Mouse (Mus musculus) right cerebral cortex, postnatal 14 days (tissue): Measurements from ENCODE around the gene Ttpal.
"Not testable (repeated sequence)": the region's sequence is repeated elsewhere in the genome, so short reads cannot be mapped to it uniquely, and the experiment has no call there.

Experiments
- DNase-seq: peaks from one replicate; pipeline ENCODE4 v3.0.0; 2022

Gene Ttpal

GRCm38 (mm10) chr2:163593636-163594282, 8.4 kb upstream of the Ttpal start:
- no peak for DNase-seq

GRCm38 (mm10) chr2:163595119-163595518, 7.0 kb upstream of the Ttpal start:
- no peak for DNase-seq

GRCm38 (mm10) chr2:163596057-163596872, 5.8 kb upstream of the Ttpal start:
- DNase-seq, result no peak

GRCm38 (mm10) chr2:163596873-163597155, 5.3 kb upstream of the Ttpal start:
- no peak for DNase-seq

GRCm38 (mm10) chr2:163597661-163598060, 4.5 kb upstream of the Ttpal start:
- peak; percentile 61 for DNase-seq

- DNase-seq, result peak; percentile 66
Measured at GRCm38 (mm10) chr2:163599226-163599625, 2.9 kb upstream of the Ttpal start.

GRCm38 (mm10) chr2:163601066-163601465, 1.0 kb upstream of the Ttpal start:
- DNase-seq, result no peak

- no peak for DNase-seq
Measured at GRCm38 (mm10) chr2:163601712-163602100, 408 bp upstream of the Ttpal start.

GRCm38 (mm10) chr2:163606161-163606560, 4.0 kb downstream of the Ttpal start:
- no peak for DNase-seq

GRCm38 (mm10) chr2:163608008-163608407, 5.9 kb downstream of the Ttpal start:
- no peak for DNase-seq

GRCm38 (mm10) chr2:163609281-163609975, 7.3 kb downstream of the Ttpal start:
- no peak for DNase-seq

- DNase-seq, result no peak
Measured at GRCm38 (mm10) chr2:163611176-163611575, 9.1 kb downstream of the Ttpal start.

- DNase-seq, result no peak
Measured at GRCm38 (mm10) chr2:163613206-163613605, 11.1 kb downstream of the Ttpal start.

GRCm38 (mm10) chr2:163613990-163614389, 11.9 kb downstream of the Ttpal start:
- DNase-seq, result no peak

- DNase-seq, result no peak
Measured at GRCm38 (mm10) chr2:163615401-163615800, 13.3 kb downstream of the Ttpal start.

- no peak for DNase-seq
Measured at GRCm38 (mm10) chr2:163615906-163616651, 14.0 kb downstream of the Ttpal start.

GRCm38 (mm10) chr2:163616652-163617227, 14.6 kb downstream of the Ttpal start:
- DNase-seq, result no peak

GRCm38 (mm10) chr2:163617232-163617863, 15.2 kb downstream of the Ttpal start:
- no peak for DNase-seq

- DNase-seq, result no peak
Measured at GRCm38 (mm10) chr2:163617874-163618273, 15.8 kb downstream of the Ttpal start.

GRCm38 (mm10) chr2:163620451-163620850, 18.3 kb downstream of the Ttpal start:
- no peak for DNase-seq

GRCm38 (mm10) chr2:163621401-163621800, 19.3 kb downstream of the Ttpal start:
- DNase-seq, result not testable (repeated sequence)

- DNase-seq, result no peak
Measured at GRCm38 (mm10) chr2:163631223-163631622, 29.1 kb downstream of the Ttpal start.
